Mouse (Mus musculus) MEL-GATA-1-ER (cell line): ENCODE measurements around the gene Hist1h4i.

Source experiments
- DNase-seq: peaks from one replicate; pipeline ENCODE4 v3.0.0-alpha.2; 2012; ENCODE audit warnings: low read depth; ENCODE audit errors: extremely low read depth

Hist1h4i gene

GRCm38 (mm10) chr13:22009642-22010041, 31.5 kb downstream of the Hist1h4i start, which contains the start of gene Prss16:
Prss16 (minus strand) TSS chr13:22009742.
- DNase-seq, result no peak

GRCm38 (mm10) chr13:22008707-22009106, 32.5 kb downstream of the Hist1h4i start:
- DNase-seq, result no peak

DNA sequence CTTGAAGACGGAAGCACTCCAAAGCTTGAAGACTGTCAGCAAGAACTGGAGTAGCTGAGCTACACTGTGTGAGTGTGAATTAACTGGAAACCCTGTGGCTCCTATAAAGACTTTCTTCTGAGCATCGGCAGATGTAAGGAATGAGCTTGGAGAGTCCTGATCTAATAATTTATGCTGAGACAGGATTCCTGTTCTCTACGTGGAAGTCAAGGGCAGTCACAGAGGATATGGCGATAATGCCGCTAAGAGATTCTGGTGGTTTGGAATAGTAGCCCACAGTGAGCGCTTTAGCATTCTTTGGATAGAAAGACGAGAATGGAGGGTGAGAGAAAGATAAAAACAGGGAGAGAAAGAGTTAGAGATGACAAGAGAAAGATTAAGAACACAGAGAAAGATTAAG, 33.3 kb downstream of the Hist1h4i start:
- DNase-seq, result no peak

- no peak for DNase-seq
These were observed 34.0 kb downstream of the Hist1h4i start for GRCm38 (mm10) chr13:22007121-22007510.

DNA sequence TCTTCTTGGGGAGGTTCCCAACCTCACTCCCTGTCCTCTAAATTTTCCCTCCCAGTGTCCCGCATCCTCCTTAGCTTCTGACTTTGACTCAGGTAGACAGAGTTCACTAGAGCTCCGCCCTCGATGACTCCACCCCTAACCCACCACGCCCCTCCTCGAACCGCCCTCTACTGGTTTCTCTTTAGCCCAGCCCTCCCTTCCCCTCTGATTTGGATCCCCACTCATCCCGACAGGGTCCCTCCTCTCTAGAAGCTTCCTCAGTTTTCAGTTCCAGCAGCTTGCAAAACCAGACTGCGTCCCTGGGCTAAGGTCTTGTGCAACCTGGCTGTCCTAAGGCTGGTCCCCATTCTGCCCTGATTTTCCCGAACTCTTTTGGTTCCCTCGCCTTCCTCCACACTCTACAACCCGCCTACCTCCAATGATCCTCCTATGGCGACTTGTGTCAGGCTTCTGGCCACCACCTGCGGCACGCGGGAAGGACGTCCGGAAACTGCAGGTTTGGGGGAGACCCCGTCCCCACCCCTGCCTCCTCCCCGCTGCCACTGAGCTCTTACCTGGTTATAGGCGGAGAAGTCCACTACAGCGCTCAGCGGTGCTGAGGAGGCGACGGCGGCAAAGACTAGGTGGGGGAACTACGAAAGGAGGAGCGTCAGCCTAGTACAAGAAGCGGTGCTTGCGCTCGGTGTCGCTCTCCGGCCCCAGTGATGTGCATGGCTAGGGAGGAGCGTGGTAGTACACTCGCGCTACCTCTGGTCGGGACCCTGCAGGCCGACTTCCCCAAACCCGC, 34.6 kb downstream of the Hist1h4i start:
- DNase-seq, result peak; percentile 52

DNA sequence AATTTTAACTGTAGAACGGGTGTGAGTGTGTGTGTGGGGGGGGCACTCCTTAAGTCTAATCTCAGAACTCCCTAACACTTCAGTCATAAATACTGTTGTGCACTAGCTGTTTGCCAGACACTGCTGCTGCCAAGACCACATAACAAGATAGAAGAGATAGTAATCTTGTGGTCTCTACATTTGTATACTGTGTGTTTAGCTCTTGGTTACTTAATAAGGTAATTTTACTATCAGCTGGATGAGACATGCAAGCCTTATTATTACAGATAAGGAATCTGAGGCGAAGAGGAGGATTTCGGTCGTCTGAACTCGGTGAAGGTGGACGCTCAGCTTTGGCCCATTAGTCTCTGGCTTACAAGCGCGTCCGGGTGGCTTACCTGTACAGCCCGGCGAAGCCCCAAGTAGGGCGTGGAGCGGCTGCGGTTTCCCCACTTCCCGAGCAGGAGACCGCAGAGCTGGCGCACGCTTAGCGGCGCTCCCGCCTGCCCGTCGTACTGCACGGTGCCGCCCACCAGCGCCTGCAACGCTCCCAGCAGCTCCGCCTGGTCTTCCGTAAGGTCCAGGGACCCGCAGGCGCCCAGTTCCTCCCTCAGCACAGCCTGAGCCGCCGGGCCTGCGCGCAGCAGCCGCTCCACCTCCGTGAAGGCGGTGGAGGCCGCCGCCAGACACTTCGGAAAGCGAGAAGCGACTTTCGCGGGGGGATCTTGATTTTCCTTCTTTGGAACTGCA, 35.4 kb downstream of the Hist1h4i start:
- peak; percentile 38 for DNase-seq

DNA sequence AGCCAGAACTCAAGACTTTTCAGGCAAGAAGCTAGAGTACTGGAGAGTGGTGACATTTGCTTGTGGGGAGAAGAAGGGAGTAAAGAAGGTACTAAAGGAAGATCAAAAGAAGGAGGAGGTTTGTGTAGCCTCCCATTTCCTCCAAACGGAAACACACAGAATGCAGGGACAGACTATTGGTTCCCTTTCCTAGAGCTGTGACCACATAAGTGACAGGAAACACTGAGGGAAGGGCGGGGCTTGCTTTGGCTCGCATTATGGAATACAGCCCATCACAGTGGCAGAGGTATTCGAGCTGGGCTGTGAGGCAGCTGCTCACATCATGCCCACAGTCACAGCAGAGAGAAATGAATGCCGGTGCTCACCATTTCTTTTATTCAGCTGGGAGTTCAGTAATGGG, 39.3 kb downstream of the Hist1h4i start:
- DNase-seq, result no peak

- DNase-seq, result no peak
These were observed 39.8 kb downstream of the Hist1h4i start for GRCm38 (mm10) chr13:22001346-22001745.

- no peak for DNase-seq
These were observed 42.0 kb downstream of the Hist1h4i start for GRCm38 (mm10) chr13:21999147-21999546.

GRCm38 (mm10) chr13:21998412-21998811, 42.8 kb downstream of the Hist1h4i start:
- no peak for DNase-seq

GRCm38 (mm10) chr13:21997821-21998220, 43.3 kb downstream of the Hist1h4i start:
- no peak for DNase-seq

- DNase-seq, result no peak
These were observed 43.9 kb downstream of the Hist1h4i start for GRCm38 (mm10) chr13:21997201-21997820.

DNA sequence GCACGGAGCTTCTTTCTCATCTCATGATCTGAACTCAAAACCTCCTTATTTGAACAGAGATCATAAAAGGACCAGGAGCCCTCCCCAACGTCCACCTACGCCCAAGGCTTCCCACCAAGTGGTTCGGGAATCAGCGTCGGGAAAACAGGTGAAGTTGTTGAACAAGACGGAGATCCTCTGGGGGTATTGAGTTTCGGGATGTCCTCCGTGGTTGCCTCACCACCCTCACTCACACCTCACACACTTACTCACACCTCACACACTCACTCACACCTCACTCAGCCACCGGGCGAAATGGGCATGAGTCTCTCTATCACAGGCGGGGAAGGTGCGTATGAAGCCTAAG, 44.3 kb downstream of the Hist1h4i start:
- DNase-seq, result no peak

GRCm38 (mm10) chr13:21996101-21996839, 44.9 kb downstream of the Hist1h4i start:
- no peak for DNase-seq

DNA sequence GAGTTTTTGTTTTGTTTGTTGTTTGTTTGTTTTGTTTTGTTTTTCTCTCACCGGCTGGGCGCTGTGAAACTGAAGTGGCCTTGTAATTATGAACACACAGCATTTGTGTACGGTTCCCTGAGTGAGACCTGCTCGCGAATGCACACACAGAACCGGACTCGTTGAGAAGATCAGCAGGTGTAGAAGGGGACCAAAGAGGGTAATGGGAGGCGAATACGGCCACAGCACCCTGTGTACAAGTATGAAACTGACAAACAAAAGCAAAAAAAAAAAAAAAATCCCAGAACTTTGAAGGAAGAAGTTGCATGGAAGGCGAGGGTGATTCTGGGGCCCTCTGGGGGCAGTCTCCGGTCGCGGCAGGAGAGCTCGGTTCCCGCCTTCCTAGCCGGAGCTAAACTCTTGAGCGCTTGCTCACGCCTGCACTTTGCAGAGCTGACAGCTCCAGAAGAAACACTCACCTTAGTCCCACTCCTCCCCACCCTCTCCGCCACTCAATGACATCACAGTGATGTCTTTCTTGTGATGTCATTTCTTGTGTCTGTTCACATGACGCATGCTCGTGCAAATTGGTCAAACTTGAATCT, 45.7 kb downstream of the Hist1h4i start:
- DNase-seq, result no peak

GRCm38 (mm10) chr13:21994896-21995295, 46.3 kb downstream of the Hist1h4i start:
- DNase-seq, result no peak

DNA sequence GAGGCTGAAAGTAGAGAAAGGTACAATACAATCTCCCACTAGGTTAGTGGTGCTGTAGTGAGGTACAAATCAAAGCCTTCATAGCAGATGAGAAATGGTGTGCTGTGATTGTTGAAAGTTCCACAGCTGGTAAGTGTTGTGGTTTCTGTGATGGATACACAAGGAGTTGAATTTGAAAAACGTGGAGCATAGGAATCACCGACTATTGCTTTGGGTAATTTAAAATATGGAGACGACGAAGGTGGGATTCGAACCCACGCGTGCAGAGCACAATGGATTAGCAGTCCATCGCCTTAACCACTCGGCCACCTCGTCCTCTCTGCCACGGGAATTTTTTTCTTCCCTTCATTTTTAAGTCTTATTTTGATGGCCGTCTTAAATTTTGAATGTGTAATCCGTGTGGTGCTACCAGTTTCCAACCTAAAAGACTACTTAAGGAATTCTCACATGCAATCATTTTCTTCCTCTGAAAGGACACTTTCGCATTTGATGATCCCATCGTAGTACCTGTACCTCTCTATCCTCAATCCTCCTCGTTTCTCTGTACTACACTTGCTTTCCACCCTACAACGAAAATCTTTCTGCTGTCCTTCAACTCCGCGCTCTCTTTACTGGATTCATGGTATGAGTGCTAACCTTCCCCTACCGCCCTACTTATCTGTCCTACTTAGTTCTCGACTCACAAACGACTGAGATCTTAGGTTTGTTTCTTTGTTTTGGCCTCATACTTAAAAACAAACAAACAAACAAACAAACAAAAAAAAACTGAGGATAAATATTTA, 47.0 kb downstream of the Hist1h4i start:
- DNase-seq, result peak; percentile 89

- no peak for DNase-seq
These were observed 48.6 kb downstream of the Hist1h4i start for GRCm38 (mm10) chr13:21992550-21992949.
